Mouse (Mus musculus) lung, embryonic 16.5 days (tissue): ENCODE results near the gene Vangl2. TPM values are rescaled to one million over a fixed set of nuclear protein-coding genes. Genes with fewer than 3 reads are reported as not detected.
A peak's percentile ranks its signal among the peaks of the same experiment; 100 is the strongest.

Experiments used
- ATAC-seq: fragments of 200-750 bp; cut with Nextera tagmentation; 2 replicates; pipeline ENCODE4 v1.8.0; 2017; ENCODE audit warnings: low read depth, mild to moderate bottlenecking, moderate library complexity
- H3K27ac ChIP-seq: fragments of 300-500 bp; sonication (generic); 2 replicates; pipeline ENCODE4 v1.5.1; 2014; ENCODE audit warnings: mild to moderate bottlenecking, control low read depth, low read length
- H3K27me3 ChIP-seq: fragments of 300-500 bp; sonication (generic); 2 replicates; pipeline ENCODE4 v1.6.1; 2014; ENCODE audit warnings: low read depth, low read length, mixed read lengths; ENCODE audit not compliant: control insufficient read depth, insufficient read depth
- H3K36me3 ChIP-seq: fragments of 300-500 bp; sonication (generic); 2 replicates; pipeline ENCODE4 v1.6.1; 2014; ENCODE audit warnings: low read length; ENCODE audit not compliant: control insufficient read depth, insufficient read depth
- H3K4me1 ChIP-seq: fragments of 300-500 bp; sonication (generic); replicated peaks from 2 replicates; pipeline ENCODE4 v1.6.1; 2014; ENCODE audit warnings: low read length, mixed read lengths; ENCODE audit not compliant: control insufficient read depth, insufficient read depth
- H3K4me2 ChIP-seq: fragments of 300-500 bp; sonication (generic); 2 replicates; pipeline ENCODE4 v1.6.1; 2014; ENCODE audit warnings: low read depth, low read length, control low read depth
- H3K4me3 ChIP-seq: fragments of 300-500 bp; sonication (generic); 2 replicates; pipeline ENCODE4 v1.5.1; 2014; ENCODE audit warnings: mild to moderate bottlenecking, low read length, control low read depth
- H3K9ac ChIP-seq: fragments of 300-500 bp; sonication (generic); 2 replicates; pipeline ENCODE4 v1.6.1; 2014; ENCODE audit warnings: low read length, control low read depth
- H3K9me3 ChIP-seq: fragments of 300-500 bp; sonication (generic); 2 replicates; pipeline ENCODE4 v1.6.1; 2016; ENCODE audit warnings: low read length; ENCODE audit not compliant: control insufficient read depth
- WGBS: fragments of 180-500 bp; shearing (Covaris S2); extraction: QIAGEN DNeasy Blood & Tissue Kit; methylation state at CpG from one replicate; pipeline ENCODE4 v1.1.7; 2014; 5-methylcytosine and 5-hydroxymethylcytosine counted together
- polyA plus RNA-seq: library from polyadenylated mRNA; unstranded; fragments of >200 nt; fragmentation: Nextera tagmentation; extraction: Ambion mirVana; gene quantifications from 2 replicates; pipeline ENCODE4 v1.2.1, GENCODE M21; 2015

Gene Vangl2
- polyA plus RNA-seq, 1 experiment from 2014 or later, result 12.2 TPM

- ATAC-seq, result peak; percentile 70
- no peaks in the 10 kb centered on the region for H3K36me3 ChIP-seq
- peaks cover 3% of the 10 kb centered on the region; the same call in 1 of the 2 replicates for H3K4me1 ChIP-seq
- peaks cover 2% of the 10 kb centered on the region; the same call in 1 of the 2 replicates for H3K27me3 ChIP-seq
- no peaks in the 10 kb centered on the region for H3K9me3 ChIP-seq
- no peak overlapping the region for H3K4me3 ChIP-seq
- H3K9ac ChIP-seq, result no peak overlapping the region
- WGBS, result 13% methylated on average over 5 of the region's 5 CpGs
- H3K27ac ChIP-seq, result no peak overlapping the region
- H3K4me2 ChIP-seq, result no peak overlapping the region
Measured at GRCm38 (mm10) chr1:172046938-172047337, 18.7 kb upstream of the Vangl2 start.

DNA sequence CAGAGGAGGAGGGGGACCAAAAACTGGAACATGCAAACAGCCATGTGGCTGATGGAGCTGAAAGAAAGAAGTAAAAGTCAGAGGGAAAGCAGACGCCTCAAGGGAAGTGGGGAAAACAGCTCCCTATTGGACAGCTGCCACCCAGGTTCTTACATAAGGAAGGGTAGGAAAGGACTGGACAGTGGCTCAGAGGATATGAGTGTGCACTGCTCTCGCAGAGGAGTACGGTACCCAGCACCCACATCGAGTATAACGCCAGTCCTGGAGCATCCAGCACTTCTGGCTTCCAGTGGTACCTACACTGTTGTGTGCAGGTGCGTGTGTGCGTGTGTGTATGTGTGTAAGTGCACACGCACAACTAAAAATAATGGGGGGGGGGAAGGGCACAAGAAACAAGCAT, 18.2 kb upstream of the Vangl2 start:
- H3K36me3 ChIP-seq, result no peaks in the 10 kb centered on the region
- 67% methylated on average over 8 of the region's 8 CpGs for WGBS
- H3K27ac ChIP-seq, result no peak overlapping the region
- no peak overlapping the region for H3K4me2 ChIP-seq
- H3K27me3 ChIP-seq, result peaks cover 2% of the 10 kb centered on the region; the same call in 1 of the 2 replicates
- H3K4me1 ChIP-seq, result peaks cover 3% of the 10 kb centered on the region; the same call in 1 of the 2 replicates
- H3K9ac ChIP-seq, result no peak overlapping the region
- no peak overlapping the region for H3K4me3 ChIP-seq
- no peak for ATAC-seq
- H3K9me3 ChIP-seq, result no peaks in the 10 kb centered on the region

- Histone ChIP-seq H3K36me3 (no peaks in the 10 kb centered on the region), H3K27me3 (no peaks in the 10 kb centered on the region), H3K9me3 (no peaks in the 10 kb centered on the region), H3K4me2 (no peak overlapping the region), H3K9ac (no peak overlapping the region), H3K4me3 (no peak overlapping the region), H3K27ac (no peak overlapping the region), H3K4me1 (peaks cover 15% of the 10 kb centered on the region)
- no peak for ATAC-seq
- 86% methylated on average over 2 of the region's 2 CpGs for WGBS
Measured at GRCm38 (mm10) chr1:172029914-172030313, 1.7 kb upstream of the Vangl2 start.

GRCm38 (mm10) chr1:172027809-172028102, 488 bp downstream of the Vangl2 start:
- no peak overlapping the region for H3K27ac ChIP-seq
- no peaks in the 10 kb centered on the region for H3K9me3 ChIP-seq
- H3K27me3 ChIP-seq, result no peaks in the 10 kb centered on the region
- WGBS, result 26% methylated on average over 10 of the region's 10 CpGs
- peaks cover 21% of the 10 kb centered on the region for H3K4me1 ChIP-seq
- ATAC-seq, result peak; percentile 16
- peak overlapping the region; percentile 94 for H3K9ac ChIP-seq
- H3K4me3 ChIP-seq, result peak overlapping the region; percentile 96
- H3K4me2 ChIP-seq, result peak overlapping the region; percentile 75
- H3K36me3 ChIP-seq, result no peaks in the 10 kb centered on the region

DNA sequence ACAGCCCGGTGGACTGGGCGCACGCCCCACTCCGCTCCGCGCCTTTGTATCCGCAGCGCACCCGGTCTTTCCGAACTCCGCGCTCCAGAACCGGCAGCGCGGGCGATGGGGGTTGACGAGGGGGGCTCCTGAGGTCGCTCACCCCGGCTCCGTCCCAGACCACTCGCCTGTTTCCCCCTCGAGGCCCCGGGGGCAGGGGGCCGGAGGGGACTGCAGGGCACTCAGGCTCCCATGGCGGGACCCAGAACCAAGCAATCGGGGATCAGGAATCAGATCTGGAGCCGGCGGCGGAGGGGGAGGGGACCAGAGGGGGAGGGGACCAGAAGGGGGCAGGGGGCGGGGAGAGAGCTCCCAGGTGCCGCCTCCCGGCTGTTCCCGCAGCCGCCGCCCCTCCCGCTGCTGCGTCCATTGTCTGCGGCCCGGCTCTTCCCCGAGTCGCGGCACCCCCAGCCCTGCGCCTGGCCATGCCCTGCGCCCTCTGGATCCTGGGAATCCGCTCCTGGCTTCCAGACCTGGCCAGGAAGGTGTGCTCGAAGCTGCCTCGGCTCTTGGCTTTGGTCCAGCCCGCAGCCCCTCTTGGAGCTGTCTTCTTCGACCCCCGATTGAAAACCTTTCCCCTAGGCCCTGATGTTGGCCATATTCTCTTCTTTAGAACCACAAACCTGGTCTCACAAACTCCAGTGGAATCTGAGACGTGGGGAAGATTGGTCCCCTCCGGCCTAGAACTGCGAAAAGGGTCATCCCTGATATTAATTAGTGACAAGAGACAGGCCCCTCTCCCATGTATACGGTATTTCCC, 1.0 kb downstream of the Vangl2 start:
- ATAC-seq, result peak; percentile 93
- Histone ChIP-seq H3K27ac (peak overlapping the region; percentile 85), H3K9ac (peak overlapping the region; percentile 94), H3K36me3 (no peaks in the 10 kb centered on the region), H3K4me3 (peak overlapping the region; percentile 96), H3K4me1 (peaks cover 21% of the 10 kb centered on the region), H3K4me2 (peak overlapping the region; percentile 75), H3K27me3 (no peaks in the 10 kb centered on the region), H3K9me3 (no peaks in the 10 kb centered on the region)
- WGBS, result 2% methylated on average over 52 of the region's 54 CpGs

DNA sequence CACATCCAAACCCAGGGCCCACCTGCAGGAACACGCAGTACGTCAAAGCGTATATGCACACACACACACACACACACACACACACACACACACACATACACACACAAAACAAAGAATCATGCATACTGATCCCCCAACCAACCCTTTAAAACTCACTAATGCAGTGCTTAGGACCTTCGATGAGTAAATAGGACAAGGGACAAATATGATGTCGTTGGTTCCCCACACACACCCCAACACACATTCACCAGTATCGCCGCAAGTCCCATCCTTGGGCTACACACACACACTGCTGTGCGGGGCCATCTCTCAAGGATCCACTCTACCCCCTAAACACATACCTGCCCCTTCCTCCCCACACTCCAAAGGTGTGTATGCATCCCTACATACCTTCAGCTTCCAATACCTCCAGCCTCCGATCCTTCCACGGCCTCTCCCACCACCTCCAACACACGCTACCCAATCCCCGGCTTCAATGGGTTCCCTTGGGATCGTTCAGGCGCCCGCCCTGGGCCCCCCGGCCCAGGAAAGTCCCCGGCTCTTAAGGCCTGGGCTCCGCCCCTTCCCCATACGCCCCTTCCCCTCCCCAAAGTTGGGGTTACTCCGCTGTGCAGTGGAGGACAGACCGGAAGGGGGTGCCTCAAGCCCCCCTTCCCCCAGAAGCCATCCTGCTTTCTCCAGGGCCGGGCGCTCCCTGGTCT, 1.9 kb downstream of the Vangl2 start:
- Histone ChIP-seq H3K36me3 (no peaks in the 10 kb centered on the region), H3K4me1 (peaks cover 21% of the 10 kb centered on the region), H3K9me3 (no peaks in the 10 kb centered on the region), H3K4me2 (peak overlapping the region; percentile 75), H3K9ac (peak overlapping the region; percentile 94), H3K27ac (peak overlapping the region; percentile 85), H3K27me3 (no peaks in the 10 kb centered on the region), H3K4me3 (peak overlapping the region; percentile 96)
- ATAC-seq, result peak; percentile 64
- under 1% methylated on average over 22 of the region's 23 CpGs for WGBS

DNA sequence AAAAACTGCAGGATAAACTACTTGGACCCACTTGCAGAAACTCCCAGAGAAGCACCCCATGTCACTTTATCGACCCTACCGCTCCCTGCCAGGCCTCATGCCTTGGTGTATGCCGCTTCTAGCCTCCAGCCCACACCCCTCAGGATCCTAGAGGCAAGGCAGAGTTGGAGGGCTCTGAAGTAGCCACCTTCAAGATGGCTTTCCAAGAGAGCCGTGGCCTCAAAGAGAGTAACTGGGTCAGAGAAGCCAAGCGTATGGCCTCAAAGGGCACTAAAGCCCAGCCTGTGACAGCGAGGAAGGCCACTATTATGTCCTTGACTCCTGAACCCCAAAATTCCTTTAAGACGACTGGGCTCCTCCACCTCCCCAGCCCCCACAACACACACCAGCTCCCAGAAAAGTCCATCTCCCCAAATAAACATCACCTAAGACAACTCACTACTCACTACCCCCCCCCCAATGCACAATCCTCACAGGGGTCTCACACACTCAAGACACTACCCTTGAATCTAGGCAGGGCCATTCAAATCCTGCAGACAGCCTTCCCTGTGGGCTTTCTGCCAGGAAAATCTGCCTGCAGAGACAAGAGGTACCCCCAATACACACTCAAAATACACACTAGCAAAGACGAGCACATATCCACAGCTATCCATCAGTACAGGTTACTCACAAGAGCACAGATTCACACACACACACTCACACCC, 2.9 kb downstream of the Vangl2 start:
- no peak overlapping the region for H3K27ac ChIP-seq
- H3K36me3 ChIP-seq, result no peaks in the 10 kb centered on the region
- 47% methylated on average over 8 of the region's 8 CpGs for WGBS
- H3K4me3 ChIP-seq, result peak overlapping the region; percentile 96
- no peak for ATAC-seq
- H3K4me2 ChIP-seq, result peak overlapping the region; percentile 75
- H3K9ac ChIP-seq, result 0 out of 2 replicates have a peak overlapping the region, but pooled peaks have one; percentile 34
- no peaks in the 10 kb centered on the region for H3K9me3 ChIP-seq
- H3K27me3 ChIP-seq, result no peaks in the 10 kb centered on the region
- H3K4me1 ChIP-seq, result peaks cover 21% of the 10 kb centered on the region

DNA sequence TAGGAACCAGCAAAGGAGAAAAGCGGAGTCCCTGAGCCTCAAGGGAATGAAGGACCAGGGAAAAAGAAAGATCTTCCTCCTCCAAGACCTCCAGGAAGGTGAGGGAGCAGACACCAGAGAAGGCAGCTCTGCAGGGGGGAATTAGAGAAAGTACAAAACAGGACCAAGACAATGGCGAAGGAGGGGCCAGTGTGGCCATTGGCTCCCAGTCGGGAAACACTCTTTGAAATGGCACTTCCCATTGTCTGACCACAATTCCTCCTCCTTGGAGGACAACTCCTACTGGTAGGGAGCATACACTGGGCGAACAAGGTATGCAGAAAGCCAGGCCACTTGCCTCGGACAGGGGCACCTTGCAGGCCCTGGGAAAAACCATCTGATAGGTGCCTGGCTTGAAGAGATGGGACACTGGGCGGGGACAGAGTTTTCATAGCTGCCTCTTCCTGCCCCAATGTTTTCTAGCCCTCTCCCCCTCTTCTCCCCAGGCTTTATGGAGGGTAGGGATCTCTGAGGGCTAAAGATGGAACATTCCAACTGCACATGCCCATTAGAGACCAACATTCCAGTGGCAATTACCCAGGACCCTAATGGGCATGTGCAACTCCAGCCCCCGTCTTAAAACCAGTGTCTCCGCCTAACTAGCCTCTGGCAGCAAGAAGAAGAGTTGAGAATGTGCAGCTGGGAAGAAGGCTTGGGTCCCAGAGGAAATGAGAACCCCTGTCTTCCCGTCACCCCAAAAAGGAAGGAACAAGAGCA, 3.9 kb downstream of the Vangl2 start:
- Histone ChIP-seq H3K27me3 (no peaks in the 10 kb centered on the region), H3K4me2 (no peak overlapping the region), H3K36me3 (no peaks in the 10 kb centered on the region), H3K27ac (no peak overlapping the region), H3K9me3 (no peaks in the 10 kb centered on the region), H3K4me3 (no peak overlapping the region), H3K9ac (no peak overlapping the region), H3K4me1 (peaks cover 24% of the 10 kb centered on the region)
- 56% methylated on average over 9 of the region's 9 CpGs for WGBS
- ATAC-seq, result no peak
